Mouse (Mus musculus): ENCODE results near the gene Gm10408. TPM values are rescaled to one million over a fixed set of nuclear protein-coding genes. Genes with fewer than 3 reads are reported as not detected.

Gm10408 gene
- polyA plus RNA-seq (2017; shearing (Covaris generic)) = under 1 TPM; 0.24 to 0.38 TPM

GRCm38 (mm10) chr14:3449079-3449478 is at the start of gene Gm10408:
Gene Gm10408, plus strand, starts transcription at chr14:3449379.

GRCm38 (mm10) chr14:3412314-3412713 is 36.9 kb upstream of the Gm10408 start, which contains the start of gene Gm10409:
Gene Gm10409, plus strand, starts transcription at chr14:3412614.

GRCm38 (mm10) chr14:3427803-3428202 is 21.4 kb upstream of the Gm10408 start, which contains the start of gene Gm3005:
Gene Gm3005, plus strand, starts transcription at chr14:3428103.

Other genes with a start within 250 kb of the Gm10408 start
- gene D830030K20Rik, start 240.9 kb upstream of the Gm10408 start, polyA plus RNA-seq (2017; shearing (Covaris generic)) = 10 to 100 TPM in 1 of 2 experiments, 1 to 10 TPM in 1; 9.6 to 39.2 TPM
- 1 to 10 TPM in 1 of 2 experiments, not detected in 1; 2.7 TPM for gene Gm2956, start 116.8 kb upstream of the Gm10408 start, polyA plus RNA-seq (2017; shearing (Covaris generic))
- gene Gm10413, start 54.3 kb upstream of the Gm10408 start, polyA plus RNA-seq (2017; shearing (Covaris generic)) = not detected
- gene Gm10409, start 36.8 kb upstream of the Gm10408 start, polyA plus RNA-seq (2017; shearing (Covaris generic)) = 10 to 100 TPM in 1 of 2 experiments, 1 to 10 TPM in 1; 3.1 to 14.0 TPM
- gene Gm3005, start 21.3 kb upstream of the Gm10408 start, polyA plus RNA-seq (2017; shearing (Covaris generic)) = 1 to 10 TPM; 2.3 to 7.8 TPM
- gene Gm3012, start 185.1 kb downstream of the Gm10408 start, polyA plus RNA-seq (2017; shearing (Covaris generic)) = not detected
- gene Gm3020, start 202.7 kb downstream of the Gm10408 start, polyA plus RNA-seq (2017; shearing (Covaris generic)) = 10 to 100 TPM in 1 of 2 experiments, 1 to 10 TPM in 1; 3.1 to 14.2 TPM
- not detected for gene Gm3043, start 239.4 kb downstream of the Gm10408 start, polyA plus RNA-seq (2017; shearing (Covaris generic))

All from inflammation-experienced regulatory T-cells (primary cell).